Mouse (Mus musculus) testis, postnatal 10 days (tissue): ENCODE data around the gene Cadm3.

ENCODE experiments used
- DNase-seq: peaks from one replicate; pipeline ENCODE4 v3.0.0; 2021; ENCODE audit warnings: low spot score

The Cadm3 gene

DNA sequence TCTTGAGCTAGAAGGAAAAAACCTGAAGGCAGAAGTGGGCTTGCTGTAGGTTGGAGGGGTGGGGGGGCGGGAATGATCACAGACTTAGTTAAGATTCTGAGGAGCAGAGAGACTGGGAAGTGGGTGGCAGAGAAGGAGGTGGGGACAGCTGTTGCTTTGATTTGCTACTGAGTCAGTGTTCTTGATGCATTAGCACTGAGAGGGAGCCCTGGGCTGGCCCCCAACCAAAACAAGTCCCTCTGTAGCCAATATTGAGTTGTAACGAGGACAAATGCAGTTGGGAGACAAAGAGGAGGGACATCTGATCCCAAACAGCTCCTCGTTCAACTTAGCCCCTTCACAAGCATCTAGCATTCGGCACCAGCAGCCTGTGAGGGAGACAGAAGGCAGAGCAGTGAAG is 9.7 kb downstream of the Cadm3 start:
- no peak for DNase-seq

DNA sequence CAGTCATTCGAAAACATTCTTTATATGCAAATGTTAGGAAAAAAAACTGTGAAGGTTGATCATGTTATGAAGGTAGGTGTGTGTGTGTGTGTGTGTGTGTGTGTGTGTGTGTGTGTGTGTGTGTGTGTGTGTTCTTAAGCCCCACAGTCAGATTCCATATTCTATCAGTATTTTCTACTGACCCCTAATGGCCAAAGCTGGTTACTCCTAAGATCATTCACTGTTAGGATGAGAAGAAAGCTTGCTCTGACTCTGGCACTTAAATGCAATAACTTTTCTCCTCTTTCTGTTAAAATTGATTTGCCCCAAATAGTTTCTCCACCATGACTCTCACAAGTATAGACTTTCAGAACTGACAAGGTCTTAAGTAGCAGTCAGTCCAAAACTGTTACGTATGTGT is 10.8 kb downstream of the Cadm3 start:
- DNase-seq: no peak

DNA sequence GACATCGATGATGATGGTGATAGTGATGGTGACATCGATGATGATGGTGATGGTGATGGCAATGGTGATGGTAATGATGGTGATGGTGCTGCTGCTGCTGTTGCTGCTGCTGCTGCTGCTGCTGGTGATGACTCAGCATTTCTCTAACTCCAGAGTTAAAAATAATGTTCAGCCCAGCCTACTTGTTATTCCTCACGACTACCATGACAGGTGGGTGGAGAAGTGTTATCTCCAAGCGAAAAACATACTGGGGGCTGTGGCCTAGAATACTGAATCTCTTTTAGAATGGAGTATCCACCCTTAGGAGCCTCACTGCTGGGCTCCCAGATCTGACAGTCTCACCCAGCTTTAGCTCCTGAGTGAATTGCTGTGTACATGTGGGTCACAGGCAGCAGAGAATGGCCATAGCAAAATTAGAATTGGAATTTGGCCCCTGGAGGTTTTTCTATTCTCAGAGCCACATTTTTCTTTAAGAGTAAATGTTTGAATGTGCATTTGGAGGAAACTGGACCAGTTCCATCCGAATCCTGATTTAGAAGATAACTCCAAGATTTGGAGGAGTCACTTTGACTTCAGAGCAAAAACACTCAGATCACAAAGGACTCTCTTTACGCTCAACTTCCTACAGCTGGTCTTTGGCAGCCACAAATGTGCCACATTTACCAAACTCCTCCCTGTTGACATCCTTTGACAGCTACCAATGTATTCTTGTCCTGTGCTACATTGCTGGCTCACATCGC is 12.2 kb downstream of the Cadm3 start:
- no peak for DNase-seq

DNA sequence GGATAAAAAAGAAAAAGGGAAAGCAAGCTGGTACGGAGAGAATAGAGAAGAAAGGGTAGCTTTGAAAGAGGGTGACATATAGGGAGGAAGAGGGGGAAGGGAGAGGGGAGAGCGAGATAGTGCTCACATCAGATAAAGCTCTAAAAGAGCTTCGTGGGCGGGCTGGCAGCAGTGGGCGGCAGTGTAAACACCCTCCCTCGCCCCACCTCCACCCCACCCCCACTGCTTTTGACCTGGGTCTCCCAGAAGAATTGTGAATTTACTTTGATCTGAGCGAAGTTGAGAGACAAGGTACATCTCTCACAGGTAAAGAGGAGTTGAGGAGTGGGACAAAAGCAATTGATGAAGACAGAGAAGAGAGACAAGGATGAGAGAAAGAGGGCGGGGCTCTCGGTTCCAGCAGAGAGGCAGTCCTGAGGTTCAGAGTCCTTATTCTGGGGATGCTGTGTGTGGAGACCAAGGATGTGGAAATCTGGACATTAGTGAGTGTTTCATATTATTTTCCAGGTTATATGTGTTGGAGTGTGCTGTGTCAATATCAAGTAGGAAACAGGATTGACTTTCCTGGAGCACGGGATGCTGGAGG is 17.0 kb downstream of the Cadm3 start, which contains the start of gene Aim2:
Aim2 (plus strand) TSS at position 508 of the 586 bp plus-strand sequence.
- no peak for DNase-seq

DNA sequence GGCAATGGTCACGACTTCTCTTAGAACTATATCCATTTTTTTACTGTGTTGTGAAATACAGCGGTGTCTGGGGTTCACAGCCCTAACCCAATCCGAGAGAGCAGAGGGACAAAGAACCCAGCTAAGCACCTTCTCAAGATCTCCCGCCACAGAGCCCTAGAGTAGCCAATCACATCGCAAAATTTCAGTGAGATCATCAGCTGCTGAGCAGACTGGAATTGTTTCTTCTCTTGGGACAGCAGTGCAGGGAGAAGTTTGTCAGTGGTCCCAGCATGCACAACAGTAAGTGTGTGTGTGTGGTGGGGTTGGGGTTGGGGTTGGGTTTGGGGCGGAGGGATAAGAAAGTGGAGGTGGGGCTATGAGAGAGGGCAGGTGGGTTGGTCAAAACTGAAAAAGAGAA is 17.5 kb downstream of the Cadm3 start:
- peak; percentile 54 for DNase-seq

DNA sequence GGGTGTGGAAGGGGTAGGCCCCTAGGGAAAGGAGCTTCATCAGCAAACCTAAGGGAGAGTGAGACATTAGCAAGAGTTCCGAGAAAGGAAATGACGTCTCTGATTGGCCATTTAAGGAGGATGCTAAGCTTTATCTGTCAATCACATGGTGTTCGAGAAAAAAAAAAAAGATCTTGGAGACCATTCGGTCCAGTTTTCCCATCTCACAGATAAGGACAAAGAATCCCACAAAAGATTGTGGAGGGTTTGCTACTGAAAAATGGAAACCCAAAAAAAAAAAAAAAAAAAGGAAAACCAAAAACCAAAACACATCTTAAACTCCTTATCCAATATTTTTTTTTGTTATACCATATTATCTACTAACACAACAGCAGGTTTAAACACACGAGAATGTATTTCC is 18.3 kb downstream of the Cadm3 start:
- no peak for DNase-seq

DNA sequence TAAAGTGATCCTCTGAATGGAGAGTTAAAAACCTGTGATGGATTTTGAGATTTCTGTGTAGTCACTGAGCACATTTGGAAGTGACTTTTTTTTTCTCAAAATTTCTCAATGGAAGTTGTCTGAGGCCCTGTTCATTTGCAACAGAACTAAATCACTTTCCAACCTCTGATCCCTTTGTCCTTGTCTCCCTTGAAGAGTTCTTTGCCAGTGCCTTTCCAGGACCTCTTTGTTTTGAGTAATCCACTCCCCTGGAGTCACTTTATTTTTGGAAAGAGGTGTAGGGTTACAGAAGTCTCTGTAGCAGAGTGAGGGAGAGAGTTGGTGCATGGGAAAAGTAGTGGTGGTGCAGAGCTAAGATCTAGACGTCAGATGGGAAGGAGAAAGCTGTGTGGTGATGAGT is 19.0 kb downstream of the Cadm3 start:
- DNase-seq: no peak

DNA sequence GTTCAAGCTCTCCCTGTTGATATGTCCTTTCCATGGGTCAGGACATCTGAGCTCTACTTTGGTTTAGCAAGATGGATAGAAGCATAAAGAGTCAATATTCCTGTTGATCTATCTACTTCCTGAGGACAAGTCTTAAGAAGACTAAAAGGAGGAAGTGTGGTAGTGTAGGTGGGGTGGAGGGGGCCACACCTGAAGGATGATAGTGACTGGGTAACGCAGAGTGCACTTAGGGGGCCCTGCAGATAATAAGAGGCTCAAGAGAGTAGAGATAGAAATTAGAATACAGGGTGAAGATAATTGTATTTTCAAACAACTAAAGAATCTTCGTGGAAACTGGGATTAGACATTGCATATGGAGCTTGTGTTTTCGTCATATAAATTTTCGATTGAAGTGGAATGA is 22.4 kb downstream of the Cadm3 start:
- DNase-seq: no peak

DNA sequence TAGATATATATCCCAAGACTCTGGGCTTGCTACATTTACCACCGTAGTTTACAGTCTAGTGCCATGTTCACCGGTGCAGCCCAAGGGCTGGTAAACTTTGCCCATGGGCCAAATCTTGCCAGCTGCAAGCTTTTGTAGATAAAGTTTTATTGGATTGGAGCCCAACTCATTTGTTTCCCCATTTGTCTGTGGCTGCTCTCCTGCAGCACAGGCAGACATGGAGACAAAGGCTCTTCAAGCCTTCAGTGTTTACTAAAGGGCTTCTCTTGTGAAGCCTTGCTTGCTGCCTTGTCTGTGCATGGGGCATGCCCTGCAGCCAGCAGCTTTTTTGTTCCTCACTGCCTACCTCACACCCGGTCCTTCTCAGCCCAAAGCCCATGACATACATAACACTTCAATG is 23.6 kb downstream of the Cadm3 start:
- no peak for DNase-seq

DNA sequence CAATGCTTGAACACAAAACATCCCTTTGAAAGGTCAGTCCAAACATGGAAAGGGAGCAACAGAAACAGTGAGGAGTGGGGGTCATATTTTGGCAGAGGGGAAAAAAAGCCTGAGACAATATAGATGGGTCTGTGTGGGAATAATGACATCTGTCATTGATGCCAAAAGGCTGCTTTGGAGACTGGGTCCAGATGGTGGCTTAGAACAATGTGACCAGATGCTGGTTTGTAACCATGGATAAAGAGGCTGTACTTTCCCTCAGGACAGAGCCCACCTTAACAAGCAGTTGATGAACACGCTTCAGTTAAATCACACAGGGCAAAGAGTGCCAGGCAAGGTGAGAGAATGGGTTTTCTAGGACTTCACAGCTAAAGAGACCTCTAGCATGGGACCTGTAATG is 25.1 kb downstream of the Cadm3 start:
- DNase-seq: no peak

DNA sequence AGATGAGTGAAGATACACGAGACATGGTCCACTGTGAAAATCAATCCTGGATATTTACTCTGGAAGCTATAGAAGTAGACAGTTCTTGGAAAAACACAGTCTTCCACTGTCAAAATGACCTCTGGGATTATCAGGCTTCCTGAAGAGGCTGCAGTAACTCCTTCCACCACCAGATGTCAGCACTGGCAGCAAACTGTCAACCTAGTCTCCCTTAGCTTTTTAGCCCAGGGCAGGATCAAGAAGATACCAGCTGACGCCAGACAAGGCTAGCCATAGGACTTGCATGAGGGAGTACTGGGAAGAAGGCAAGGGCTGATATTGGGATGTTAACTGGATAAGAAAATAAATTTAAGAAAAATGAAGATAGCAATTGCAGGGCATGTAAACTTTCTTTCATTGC is 28.0 kb downstream of the Cadm3 start:
- peak; percentile 73 for DNase-seq

DNA sequence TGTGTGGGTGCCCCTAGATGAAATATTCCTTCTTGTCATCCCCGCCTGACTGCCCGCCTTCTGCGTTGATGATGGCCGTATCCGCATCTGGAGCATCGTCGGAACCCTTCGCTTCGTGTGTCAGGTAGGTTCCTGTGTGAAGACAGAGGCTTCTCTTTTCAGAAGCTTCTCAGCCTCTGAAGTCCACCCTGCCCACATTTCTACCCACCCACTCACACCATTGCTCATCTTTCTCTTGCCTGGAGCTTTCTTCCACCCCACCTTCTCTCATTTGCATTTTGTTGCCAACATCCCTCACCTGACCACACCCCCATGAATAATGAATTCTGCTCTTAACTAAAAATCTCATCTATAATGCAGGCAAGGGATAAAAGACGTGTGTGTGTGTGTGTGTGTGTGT is 30.5 kb downstream of the Cadm3 start:
- DNase-seq: no peak

DNA sequence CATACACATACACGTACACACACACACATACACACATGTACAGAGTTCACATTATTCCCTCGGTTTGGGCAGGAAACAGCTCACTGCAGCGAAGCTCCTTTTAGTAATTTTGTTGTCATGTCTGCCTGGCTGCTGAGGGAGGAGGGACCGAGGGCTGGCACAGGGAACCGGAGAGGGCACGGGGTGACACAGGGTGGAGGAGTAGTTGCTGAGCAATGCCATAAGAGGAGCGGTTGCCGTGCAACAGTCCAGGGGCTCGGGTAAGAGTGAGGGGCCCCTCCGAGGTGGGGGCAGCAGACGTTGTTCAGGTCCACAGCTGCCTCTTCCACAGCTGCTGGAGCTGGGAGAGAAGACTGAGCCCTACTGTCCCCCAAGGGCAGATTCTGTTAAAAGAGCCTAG is 31.6 kb downstream of the Cadm3 start:
- no peak for DNase-seq

DNA sequence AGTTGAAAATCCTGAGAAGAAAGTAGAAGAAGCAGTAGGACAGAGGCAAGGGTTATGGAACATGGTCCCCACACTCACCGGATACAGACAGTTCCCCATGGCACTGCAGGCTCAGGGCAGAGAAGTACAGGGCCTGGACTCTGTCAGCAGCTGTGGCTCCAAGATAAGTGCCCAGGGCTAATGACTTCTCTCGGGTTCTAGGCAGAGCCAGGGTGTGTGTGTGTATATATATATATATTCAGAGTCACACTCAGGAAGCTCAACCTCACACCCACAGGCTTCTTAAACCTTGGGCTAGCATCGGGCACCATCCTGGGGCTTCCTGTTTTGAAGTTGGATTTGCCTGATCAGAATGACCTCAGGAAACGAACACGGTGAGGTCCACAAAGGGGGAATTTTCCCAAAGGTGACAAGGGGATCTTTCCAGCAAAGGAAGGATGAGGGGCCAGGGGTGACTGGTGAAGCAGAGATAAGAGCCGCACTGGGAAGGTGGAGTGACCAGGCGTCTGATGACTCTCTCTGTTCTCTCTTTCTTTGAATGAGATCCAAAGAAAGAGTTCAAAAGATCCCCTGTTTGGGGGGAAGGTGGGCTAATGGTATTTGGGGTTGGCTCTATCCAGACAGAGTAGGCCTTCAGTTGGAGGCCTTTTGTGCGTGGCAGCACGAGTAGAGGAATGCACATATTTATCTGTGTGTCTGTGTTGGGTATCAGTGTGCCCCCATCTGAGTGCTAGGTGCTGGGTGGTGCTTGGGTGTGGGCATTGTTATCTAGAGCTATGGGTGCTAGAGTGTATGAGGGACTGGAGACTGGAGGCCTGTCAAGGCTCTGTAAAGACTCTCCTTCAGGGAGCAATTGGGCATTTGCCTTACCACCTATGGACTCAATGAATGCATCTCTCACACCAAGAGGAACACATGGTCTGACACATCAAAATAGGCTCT is 33.9 kb downstream of the Cadm3 start, which contains the start of gene Ackr1:
Ackr1 (minus strand) TSS at position 439 of the 942 bp plus-strand sequence.
- no peak for DNase-seq

DNA sequence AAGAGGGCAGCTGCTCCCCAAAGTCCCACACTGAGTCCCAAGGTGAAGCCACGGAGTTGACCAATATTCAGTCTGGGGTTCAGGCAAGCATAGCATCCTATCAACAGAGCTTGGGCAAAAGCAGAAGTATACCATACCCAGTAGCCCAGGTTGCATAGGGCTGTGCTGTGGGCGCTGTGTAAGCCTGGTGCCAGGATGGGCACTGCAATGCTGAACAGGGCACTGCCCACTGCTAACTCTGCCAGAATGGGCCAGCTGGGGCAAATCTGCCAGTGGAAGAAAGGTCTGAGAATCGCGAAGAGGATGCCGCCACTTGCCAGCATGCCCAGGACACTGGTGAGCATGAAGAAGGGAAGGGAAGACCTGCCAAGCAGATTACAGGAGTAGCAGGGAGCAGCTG is 35.1 kb downstream of the Cadm3 start:
- DNase-seq: no peak

DNA sequence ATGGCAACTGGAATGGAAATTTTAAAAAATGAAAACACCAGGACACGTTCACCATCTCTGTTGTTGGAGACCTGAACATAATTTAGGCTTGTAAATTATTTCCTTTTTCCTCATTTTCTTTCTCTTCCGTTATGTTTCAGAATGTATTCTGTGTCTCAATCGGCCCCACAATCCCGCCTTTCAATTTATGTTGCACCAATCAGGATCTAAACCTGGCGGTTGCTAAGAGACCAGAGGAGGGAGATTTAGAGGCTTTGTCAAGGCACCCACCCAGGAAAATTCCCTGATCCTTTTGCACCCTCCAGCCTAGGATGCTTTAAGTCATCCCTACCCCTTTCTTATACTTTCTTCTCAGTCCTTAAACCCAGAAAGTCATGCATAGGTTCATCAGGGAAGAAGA is 37.8 kb downstream of the Cadm3 start:
- no peak for DNase-seq

DNA sequence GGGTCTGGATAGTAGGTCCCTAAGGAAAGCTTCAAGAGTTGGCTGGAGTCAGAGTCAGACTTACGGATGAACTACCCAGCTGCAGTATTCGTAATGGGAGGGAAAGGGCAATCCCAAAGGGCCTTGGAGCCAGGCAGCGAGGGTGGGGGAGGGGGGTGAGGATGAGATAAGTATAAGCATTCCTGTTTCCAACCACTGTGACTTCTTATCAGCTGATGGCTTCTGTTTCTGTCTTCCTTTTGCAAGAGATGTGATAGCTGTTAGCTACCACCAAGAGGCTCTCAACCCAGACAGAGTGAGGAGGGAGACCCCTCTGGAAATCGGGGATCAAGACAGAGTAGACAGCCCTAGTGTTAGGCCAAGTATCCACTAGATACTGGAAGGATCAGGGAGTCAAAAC is 38.3 kb downstream of the Cadm3 start:
- DNase-seq: no peak

DNA sequence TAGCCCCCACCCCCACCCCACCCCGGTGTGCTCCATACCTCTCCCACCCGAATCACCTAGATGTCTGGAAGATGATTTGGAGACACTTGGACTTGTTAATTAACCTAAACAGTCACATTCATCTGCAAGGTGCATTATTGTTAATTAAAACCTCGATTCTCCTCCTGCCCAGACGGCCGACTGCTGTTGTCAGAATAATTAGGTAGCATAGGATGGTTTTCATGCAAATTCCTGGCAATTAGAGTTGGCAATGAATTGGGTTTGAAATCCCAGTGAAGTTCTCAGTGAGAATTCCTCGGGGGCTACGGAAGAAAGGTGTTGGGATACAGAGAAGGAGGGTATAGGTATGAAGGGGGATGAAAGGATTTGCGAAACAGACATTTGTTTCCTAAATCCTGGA is 39.0 kb downstream of the Cadm3 start:
- no peak for DNase-seq

DNA sequence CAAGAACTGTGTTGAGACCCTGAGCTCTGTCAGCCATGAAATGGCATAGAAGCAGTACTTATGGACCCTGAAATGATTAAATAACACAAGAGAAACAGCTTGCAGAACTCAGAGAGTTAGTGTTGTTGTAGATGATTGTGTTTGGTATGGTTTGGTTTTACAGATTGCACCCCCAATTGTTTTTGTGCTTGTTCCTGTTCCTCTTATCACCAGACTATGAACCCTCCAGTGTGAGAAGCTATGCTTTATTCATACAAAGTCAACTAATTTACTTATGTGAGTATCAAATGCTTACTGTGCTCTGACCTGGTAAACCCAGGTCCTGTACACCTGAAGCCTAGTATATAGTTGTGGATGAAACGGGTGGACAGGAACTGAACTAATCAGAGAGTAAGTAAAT is 40.9 kb downstream of the Cadm3 start:
- DNase-seq: no peak

DNA sequence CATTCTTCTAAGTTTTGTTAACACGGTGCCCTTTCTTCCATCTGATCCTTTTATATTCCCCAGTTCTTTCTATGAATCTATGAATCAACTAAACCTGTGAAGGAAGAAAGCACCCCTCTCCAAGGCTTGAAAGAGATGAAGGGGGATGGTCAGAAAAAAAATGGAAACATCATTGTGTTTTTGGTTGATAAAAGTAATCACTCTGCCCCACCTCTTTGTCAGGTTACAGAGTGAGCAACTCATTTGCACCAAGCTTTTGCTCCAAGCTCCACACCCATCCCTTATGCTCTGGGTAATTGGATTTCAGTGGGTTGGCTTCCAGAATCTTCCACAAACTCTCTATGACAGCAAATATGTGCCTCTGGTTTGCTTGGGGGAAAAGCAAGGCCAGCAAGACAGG is 42.1 kb downstream of the Cadm3 start:
- no peak for DNase-seq

DNA sequence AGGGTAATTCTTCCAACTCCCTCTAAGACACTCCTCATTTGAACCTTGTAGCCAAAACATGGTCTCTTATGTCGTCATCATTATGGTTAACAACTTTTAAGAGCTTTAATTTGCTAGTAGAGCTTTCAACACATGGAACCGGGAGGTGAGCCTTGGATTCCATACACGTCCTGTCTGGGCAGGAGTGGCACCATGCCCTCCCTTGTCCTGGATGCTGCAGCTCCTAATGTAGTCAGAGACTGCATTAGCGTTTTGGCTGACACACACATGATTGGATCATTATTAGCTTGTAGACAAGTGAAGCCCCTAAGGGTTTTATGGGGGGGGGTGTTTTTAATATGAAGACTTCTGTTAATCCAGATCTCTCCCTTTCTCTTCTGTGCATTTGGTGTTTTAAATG is 42.5 kb downstream of the Cadm3 start:
- DNase-seq: no peak

DNA sequence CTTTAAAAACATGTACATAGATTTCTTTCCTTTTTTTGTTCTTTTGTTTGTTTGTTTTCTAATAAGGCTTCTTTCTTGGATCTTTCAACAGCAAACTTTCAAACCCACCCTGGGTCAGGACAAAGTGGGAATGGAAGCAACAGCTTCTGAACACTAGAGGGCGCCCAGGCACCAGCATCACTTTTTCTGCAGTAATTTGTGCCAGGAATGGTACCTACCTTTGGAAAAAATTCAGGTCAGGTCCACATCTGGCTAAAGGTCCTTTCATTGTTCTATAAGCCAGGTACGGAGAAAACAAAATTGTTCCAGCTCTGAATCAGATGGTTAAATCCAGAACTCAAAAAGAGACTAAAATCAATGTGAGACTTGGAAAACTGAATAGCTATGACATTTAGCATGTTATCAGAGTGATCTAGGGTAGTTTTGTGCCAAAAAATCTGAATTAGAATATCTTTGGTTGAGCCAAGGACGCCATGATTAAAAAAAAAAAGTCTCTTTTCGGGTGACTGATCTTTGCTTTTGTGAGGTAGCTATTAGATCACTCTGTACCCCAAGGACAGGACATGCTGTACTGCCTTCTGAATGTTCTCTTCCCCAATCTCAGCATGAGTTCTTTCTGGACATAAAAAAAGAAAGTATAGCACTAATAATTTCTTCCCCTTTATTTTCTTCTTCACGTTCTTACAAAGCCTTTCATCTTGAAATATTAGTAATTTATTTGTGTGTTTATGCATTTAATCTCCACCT is 43.5 kb downstream of the Cadm3 start:
- no peak for DNase-seq
